Mouse (Mus musculus) gastrocnemius, adult 2 months (tissue): ENCODE results near the gene Sema5a. TPM values are rescaled to one million over a fixed set of nuclear protein-coding genes. Genes with fewer than 3 reads are reported as not detected.
A peak's percentile ranks its signal among the peaks of the same experiment; 100 is the strongest.

Source experiments
- DNase-seq: peaks from one replicate; pipeline ENCODE4 v3.0.0; 2022
- H3K27ac ChIP-seq: fragments of 200-600 bp; 2 replicates; pipeline ENCODE4 v1.8.1; 2022; ENCODE audit warnings: mild to moderate bottlenecking
- H3K4me3 ChIP-seq: fragments of 200-600 bp; 2 replicates; pipeline ENCODE4 v1.8.1; 2022; ENCODE audit warnings: mild to moderate bottlenecking, moderate library complexity
- CTCF ChIP-seq: fragments of 200-600 bp; IDR thresholded peaks from 2 replicates; pipeline ENCODE4 v1.8.1; 2022; ENCODE audit warnings: antibody characterized with exemption, mild to moderate bottlenecking, moderate library complexity
- intact Hi-C: fragments of 180-260 bp; cut with DNase I; formaldehyde crosslinking; loops from one replicate; pipeline ENCODE4 v1.15.1; 2025
- total RNA-seq, 2 experiments: library from RNA; stranded (reverse); gene quantifications; 2 replicates each; pipeline ENCODE4 v1.2.3; 2021

Gene Sema5a
- total RNA-seq, 2 experiments from 2014 or later = 1.4 to 3.1 TPM

GRCm38 (mm10) chr15:32288480-32288879, 43.9 kb downstream of the Sema5a start:
- peak; percentile 49 for DNase-seq
- TF ChIP-seq CTCF = no peak
- peak overlapping the region; percentile 13; the same call in 1 of the 2 replicates for H3K27ac ChIP-seq
- intact Hi-C loops = no loop called here
- peak overlapping the region; percentile 43 for H3K4me3 ChIP-seq

DNA sequence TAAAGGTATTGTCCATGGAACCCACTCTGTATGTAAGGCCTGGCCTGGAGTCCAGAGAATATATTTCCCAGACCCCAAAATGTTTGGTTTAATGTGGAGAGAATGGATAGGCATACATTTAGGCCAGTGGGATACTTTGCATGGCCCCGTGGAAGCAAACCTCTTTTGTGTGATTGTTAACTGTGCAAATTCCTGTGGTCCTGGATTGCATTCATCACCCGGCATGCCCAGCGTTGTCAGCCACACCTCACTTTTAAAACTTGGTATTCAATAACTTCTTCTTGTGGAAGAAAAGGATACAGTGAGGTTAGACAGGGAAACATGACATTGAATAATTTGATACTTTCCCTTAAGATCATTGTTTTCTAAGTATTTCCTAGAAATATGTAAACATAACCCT, 46.4 kb downstream of the Sema5a start:
- H3K4me3 ChIP-seq = no peak overlapping the region
- TF ChIP-seq CTCF = no peak
- no peak overlapping the region for H3K27ac ChIP-seq
- intact Hi-C loops = no loop called here
- no peak for DNase-seq

DNA sequence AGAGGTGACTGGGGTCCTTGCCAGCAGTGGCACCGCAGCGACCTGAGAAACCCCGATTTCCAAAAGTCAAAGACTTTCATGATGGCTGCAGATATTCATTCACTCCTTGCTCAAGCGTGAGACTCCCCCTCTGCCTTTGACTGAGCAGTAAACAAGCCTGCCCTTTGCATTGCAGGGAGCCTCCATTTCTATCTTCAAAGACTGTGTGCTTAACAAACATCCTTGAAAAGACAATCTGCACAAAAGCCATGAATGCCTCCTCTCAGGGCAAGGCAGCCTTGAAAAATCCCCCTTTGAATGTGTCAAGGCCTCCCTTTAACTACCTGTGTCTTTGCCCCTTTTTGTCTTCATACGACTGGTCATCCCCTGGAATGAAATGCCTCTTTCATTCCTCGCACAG, 51.9 kb downstream of the Sema5a start:
- H3K4me3 ChIP-seq = no peak overlapping the region
- no peak overlapping the region for H3K27ac ChIP-seq
- no peak for DNase-seq
- intact Hi-C loops = no loop called here
- TF ChIP-seq CTCF = no peak

- Histone ChIP-seq H3K4me3 (no peak overlapping the region), H3K27ac (no peak overlapping the region)
- intact Hi-C loops = no loop called here
- TF ChIP-seq CTCF = no peak
- no peak for DNase-seq
Observed at GRCm38 (mm10) chr15:32297266-32297665, 52.7 kb downstream of the Sema5a start.

GRCm38 (mm10) chr15:32298525-32298924, 53.9 kb downstream of the Sema5a start:
- intact Hi-C loops = no loop called here
- no peak overlapping the region for H3K4me3 ChIP-seq
- no peak overlapping the region for H3K27ac ChIP-seq
- no peak for DNase-seq
- TF ChIP-seq CTCF = no peak

DNA sequence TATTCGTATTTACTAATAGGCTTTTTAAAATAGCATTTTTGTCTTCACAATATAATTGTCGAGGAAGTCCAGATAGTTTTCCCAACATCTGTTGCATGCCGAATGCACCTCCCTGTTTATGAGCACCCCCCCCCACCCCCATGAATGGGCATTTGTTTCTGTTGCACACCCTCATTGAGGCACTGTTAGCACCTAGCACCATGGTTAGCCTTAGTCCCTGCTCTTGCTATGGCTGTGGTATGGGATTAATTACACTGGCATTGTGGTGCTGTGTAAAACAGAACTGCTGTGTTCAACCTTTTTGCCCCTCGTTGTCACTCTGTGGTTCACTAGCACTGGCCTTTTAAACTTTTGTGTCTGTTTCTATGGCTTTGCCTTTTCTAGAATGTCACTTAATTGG, 56.4 kb downstream of the Sema5a start:
- DNase-seq = no peak
- intact Hi-C loops = no loop called here
- Histone ChIP-seq H3K4me3 (no peak overlapping the region), H3K27ac (no peak overlapping the region)
- TF ChIP-seq CTCF = no peak

GRCm38 (mm10) chr15:32306557-32307243, 62.1 kb downstream of the Sema5a start:
- intact Hi-C loops = no loop called here
- Histone ChIP-seq H3K27ac (no peak overlapping the region), H3K4me3 (no peak overlapping the region)
- TF ChIP-seq CTCF = no peak
- no peak for DNase-seq

- Histone ChIP-seq H3K27ac (no peak overlapping the region), H3K4me3 (no peak overlapping the region)
- intact Hi-C loops = no loop called here
- no peak for DNase-seq
- no peak for TF ChIP-seq CTCF
Observed at GRCm38 (mm10) chr15:32310834-32311233, 66.2 kb downstream of the Sema5a start.

DNA sequence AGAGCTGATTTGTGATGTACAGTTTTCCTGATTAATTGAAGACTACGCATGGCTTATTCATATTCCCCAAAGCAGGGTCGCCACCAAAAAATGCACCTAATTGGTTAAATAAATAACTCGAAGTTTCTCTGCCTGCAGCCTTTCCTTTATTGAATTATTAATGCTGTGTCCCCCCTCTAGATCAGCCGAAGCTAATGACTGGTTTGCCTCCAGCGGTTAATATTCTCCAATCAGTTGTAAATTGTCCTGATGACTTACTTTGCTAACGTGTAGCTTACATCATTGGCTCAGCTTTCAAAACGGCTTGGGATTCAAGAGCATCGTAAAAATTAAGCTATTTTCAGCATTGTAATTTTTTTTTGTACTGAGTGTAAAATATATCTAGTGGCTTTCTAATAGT, 66.7 kb downstream of the Sema5a start:
- no peak overlapping the region for H3K4me3 ChIP-seq
- no peak for DNase-seq
- H3K27ac ChIP-seq = no peak overlapping the region
- TF ChIP-seq CTCF = no peak
- intact Hi-C loops = no loop called here

DNA sequence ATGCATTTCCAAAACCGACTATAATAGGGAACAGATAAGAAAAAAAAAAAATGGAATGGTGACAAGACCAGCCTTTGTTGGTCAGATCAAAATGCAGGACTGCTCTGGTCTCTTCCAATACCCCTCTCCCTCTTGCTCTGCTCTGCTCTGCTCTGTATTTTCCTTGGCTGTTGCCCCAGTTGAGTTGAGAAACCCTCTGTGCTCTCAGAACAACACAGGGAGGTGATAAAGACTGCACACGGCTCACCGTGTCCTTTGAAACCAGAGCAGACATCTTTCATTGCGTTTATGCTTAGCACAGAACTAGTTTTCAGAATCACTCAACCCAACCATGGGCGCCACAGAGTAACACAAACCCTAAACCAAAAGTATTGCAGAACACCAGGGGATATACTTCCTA, 72.5 kb downstream of the Sema5a start:
- DNase-seq = no peak
- intact Hi-C loops = no loop called here
- TF ChIP-seq CTCF = no peak
- Histone ChIP-seq H3K4me3 (no peak overlapping the region), H3K27ac (no peak overlapping the region)

DNA sequence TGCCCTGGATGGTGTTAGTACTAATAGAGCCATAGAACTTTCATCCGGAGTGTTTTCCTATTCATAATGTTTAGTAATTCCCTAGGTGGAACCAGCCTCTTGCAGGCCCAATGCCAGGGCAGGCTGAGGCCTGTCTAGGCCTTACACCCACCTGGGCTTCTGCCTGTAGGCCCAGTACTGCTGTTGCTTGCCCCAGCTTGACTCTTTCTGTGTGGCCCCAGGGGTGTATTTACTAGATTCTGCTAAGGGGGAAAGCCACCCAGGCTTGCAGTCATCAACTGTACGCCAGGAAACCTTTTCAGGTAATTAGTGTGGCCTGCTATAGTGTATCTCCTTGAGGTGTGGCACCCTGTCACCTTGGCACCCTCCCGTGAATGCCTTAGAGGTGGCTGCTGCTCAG, 76.1 kb downstream of the Sema5a start:
- Histone ChIP-seq H3K27ac (no peak overlapping the region), H3K4me3 (no peak overlapping the region)
- intact Hi-C loops = no loop called here
- no peak for TF ChIP-seq CTCF
- no peak for DNase-seq

GRCm38 (mm10) chr15:32322455-32323220, 78.0 kb downstream of the Sema5a start:
- no peak for DNase-seq
- intact Hi-C loops = no loop called here
- Histone ChIP-seq H3K4me3 (no peak overlapping the region), H3K27ac (no peak overlapping the region)
- TF ChIP-seq CTCF = no peak

DNA sequence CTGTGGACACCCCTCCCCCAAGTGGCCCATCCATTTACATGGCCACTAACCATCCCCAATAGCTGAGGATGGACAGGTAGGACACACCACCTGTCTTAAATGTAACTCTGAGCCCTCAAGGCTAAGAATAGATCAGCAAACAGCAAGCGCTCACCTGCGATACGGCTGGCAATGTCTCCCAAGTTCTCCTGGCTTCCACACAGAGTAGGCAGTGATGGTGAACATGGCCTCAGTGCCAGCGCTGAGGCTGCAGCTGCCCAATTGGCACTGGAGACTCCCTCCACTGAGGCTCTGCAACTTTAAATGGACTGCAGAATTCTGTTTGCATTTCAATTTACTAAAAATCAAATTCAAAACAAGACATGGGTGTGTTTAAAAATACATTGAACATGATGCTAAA, 78.6 kb downstream of the Sema5a start:
- H3K27ac ChIP-seq = no peak overlapping the region
- DNase-seq = no peak
- TF ChIP-seq CTCF = no peak
- intact Hi-C loops = no loop called here
- no peak overlapping the region for H3K4me3 ChIP-seq

GRCm38 (mm10) chr15:32324105-32324504, 79.5 kb downstream of the Sema5a start:
- Histone ChIP-seq H3K27ac (no peak overlapping the region; the same call in 1 of the 2 replicates), H3K4me3 (no peak overlapping the region)
- TF ChIP-seq CTCF = no peak
- peak; percentile 22 for DNase-seq
- intact Hi-C loops = no loop called here
